Mouse (Mus musculus) kidney, adult 2 months (tissue): Measurements from ENCODE around the gene Mitf.

ENCODE experiments used
- CTCF ChIP-seq: fragments of 200-500 bp; conservative IDR thresholded peaks from 2 replicates; pipeline ENCODE4 v1.5.1; 2011; ENCODE audit warnings: low read depth, mild to moderate bottlenecking, control low read depth, low read length, moderate library complexity, mixed read lengths; ENCODE audit not compliant: insufficient read depth, insufficient read length
- POLR2A ChIP-seq: fragments of 200-500 bp; IDR thresholded peaks from one replicate; pipeline ENCODE4 v1.6.1; 2011; ENCODE audit warnings: low read depth, low read length, control low read depth

DNA sequence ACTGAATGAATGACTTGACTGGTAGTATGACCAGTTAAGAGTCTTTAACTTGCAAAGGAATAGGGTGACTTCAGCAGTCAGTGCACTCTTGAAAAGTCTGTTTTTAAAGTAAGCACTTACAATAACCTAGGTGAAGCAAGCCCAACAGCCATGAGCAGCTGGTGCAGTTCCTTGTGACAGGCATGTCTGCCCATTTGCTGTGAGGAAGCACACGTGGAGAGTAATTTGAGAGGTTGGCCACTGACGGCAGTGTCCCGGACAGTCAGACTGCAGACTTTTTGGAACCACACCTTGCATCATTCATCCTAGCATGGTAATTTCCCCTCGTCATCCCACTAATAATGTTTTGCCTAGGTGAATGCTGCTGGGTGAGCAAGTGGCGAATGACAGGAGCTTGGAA is 12.1 kb downstream of the Mitf start:
- TF ChIP-seq POLR2A (no peak), CTCF (no peak)
